ENCODE assay signal across 10 mouse cellular contexts in genomic region chr1:189187737-189188390, GRCm38 (mm10).
DNase-seq lines count a peak whose midpoint lies in the region; ATAC-seq lines count a peak whose summit lies in the region.
"Had no signal": no experiment of that assay in that cellular context is flagged by ENCODE, and none has a peak within 500 bp of the region (broad histone marks: within the 10 kb centered on the region; RNA-seq: fewer than 3 reads in every experiment).

No protein-coding gene starts in this region.

- peaks cover 9% of the 10 kb centered on the region for H3K4me1 ChIP-seq in hindbrain, embryonic 12.5 days
- H3K4me1 ChIP-seq in midbrain, embryonic 10.5 days = peaks cover 47% of the 10 kb centered on the region

- no peaks in the 10 kb centered on the region for H3K9me3 ChIP-seq in hindbrain, embryonic 12.5 days (replicated peaks)
- no peaks in the 10 kb centered on the region for H3K9me3 ChIP-seq in midbrain, embryonic 10.5 days (replicated peaks)
- H3K9me3 ChIP-seq: stomach, embryonic 15.5 days had no signal

- no peaks in the 10 kb centered on the region for H3K36me3 ChIP-seq in hindbrain, embryonic 12.5 days
- no peaks in the 10 kb centered on the region for H3K36me3 ChIP-seq in midbrain, embryonic 10.5 days
- H3K36me3 ChIP-seq: stomach, embryonic 15.5 days had no signal

- no peaks in the 10 kb centered on the region for H3K27me3 ChIP-seq in hindbrain, embryonic 12.5 days
- H3K27me3 ChIP-seq in midbrain, embryonic 10.5 days (ENCODE audit: low read depth, poor library complexity, severe bottlenecking) = no peaks in the 10 kb centered on the region
- H3K27me3 ChIP-seq: Patski; stomach, embryonic 15.5 days had no signal

- no peak overlapping the region for H3K4me2 ChIP-seq in hindbrain, embryonic 12.5 days (replicated peaks)
- H3K4me2 ChIP-seq: stomach, embryonic 15.5 days had no signal

- peak overlapping the region; percentile 73 for H3K27ac ChIP-seq in hindbrain, embryonic 12.5 days
- H3K27ac ChIP-seq in midbrain, embryonic 10.5 days (replicated peaks) = peak overlapping the region; percentile 85
- H3K27ac ChIP-seq: stomach, embryonic 15.5 days had no signal

- peak; percentile 90 for ATAC-seq in hindbrain, embryonic 12.5 days (ENCODE audit: low FRiP score)
- ATAC-seq: Patski had no signal

- H3K9ac ChIP-seq in hindbrain, embryonic 12.5 days = no peak overlapping the region
- H3K9ac ChIP-seq: stomach, embryonic 15.5 days had no signal

- H3K4me3 ChIP-seq in hindbrain, embryonic 12.5 days = no peak overlapping the region
- H3K4me3 ChIP-seq in midbrain, embryonic 10.5 days = no peak overlapping the region
- H3K4me3 ChIP-seq: stomach, embryonic 15.5 days had no signal

- DNase-seq in adrenal gland, adult 8-10 months = peak; percentile 19
- peak; percentile 7 for DNase-seq in cerebellum, adult 8-10 months
- DNase-seq in midbrain, embryonic 10.5 days (ENCODE audit: low spot score) = peak; percentile 80
- no peak for DNase-seq in liver
- DNase-seq in lung, postnatal 36 days = no peak
- no peak for DNase-seq in gastrocnemius, postnatal 25 days
- DNase-seq in spleen, postnatal 36 days (ENCODE audit: low spot score in 2 of 2) = no peak

- WGBS in hindbrain, embryonic 12.5 days = 27% methylated on average over 12 of the region's 12 CpGs
- 33% methylated on average over 12 of the region's 12 CpGs for WGBS in midbrain, embryonic 10.5 days

Comparison
In these comparisons a context has a peak if more than half of its experiments do, and no peak if none do; other contexts are left out.
1. DNase-seq: peak in adrenal gland, adult 8-10 months (single experiment), cerebellum, adult 8-10 months (single experiment) and midbrain, embryonic 10.5 days (single experiment); none in liver (single experiment), lung, postnatal 36 days (single experiment), gastrocnemius, postnatal 25 days (single experiment) and spleen, postnatal 36 days (0 of 2).